Mouse (Mus musculus) right cerebral cortex, adult 2 months (tissue): ENCODE results near the gene 3110082I17Rik.

Source experiments
- DNase-seq, 2 experiments: peaks; one replicate each; pipeline ENCODE4 v3.0.0; 2021 to 2022; ENCODE audit warnings: low spot score in 2 of 2

Gene 3110082I17Rik

GRCm38 (mm10) chr5:139453031-139453430, 7.3 kb downstream of the 3110082I17Rik start:
- no peak for DNase-seq

GRCm38 (mm10) chr5:139449926-139450325, 10.4 kb downstream of the 3110082I17Rik start:
- no peak for DNase-seq

GRCm38 (mm10) chr5:139449161-139449791, 11.1 kb downstream of the 3110082I17Rik start:
- no peak for DNase-seq

GRCm38 (mm10) chr5:139448025-139448424, 12.3 kb downstream of the 3110082I17Rik start:
- DNase-seq, result peak in 1 of 2 experiments; percentile 49

DNA sequence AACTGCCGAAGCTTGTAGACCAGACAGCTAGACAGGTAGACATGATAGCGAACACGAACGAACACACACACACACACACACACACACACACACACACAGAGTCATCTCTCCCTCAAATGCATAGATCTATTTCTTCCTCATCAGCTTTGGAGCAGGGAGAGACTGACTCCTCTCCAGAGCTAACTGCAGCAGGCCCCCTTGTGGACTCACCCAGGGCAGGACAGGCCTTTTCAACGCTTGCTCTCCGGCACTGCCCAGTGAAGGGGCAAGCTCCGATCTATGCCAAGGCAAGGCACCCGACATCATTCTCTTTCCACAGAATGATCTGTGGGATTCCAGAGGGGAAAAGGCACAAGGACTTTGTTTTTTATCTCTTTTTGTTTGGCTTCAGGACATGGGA, 15.1 kb downstream of the 3110082I17Rik start:
- no peak for DNase-seq

DNA sequence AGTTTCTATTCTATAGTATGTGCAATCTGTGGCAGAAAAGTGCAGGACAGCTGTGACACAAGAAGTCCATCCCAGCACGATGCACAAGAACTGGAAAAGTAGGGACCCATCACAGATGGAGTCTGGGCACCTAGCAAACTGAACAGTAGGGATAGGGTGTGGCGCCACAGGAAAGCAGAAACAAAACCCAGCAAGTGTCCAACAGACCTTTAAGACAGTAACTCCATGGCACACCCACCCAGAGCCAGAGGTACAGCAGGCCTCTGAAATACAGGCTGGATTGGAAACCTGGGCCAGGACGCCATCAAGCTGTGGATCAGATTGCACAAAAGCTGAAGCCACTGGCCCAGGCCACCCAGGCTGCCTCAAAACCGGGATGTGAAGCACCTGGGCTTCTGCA, 17.4 kb downstream of the 3110082I17Rik start:
- DNase-seq, result no peak

DNA sequence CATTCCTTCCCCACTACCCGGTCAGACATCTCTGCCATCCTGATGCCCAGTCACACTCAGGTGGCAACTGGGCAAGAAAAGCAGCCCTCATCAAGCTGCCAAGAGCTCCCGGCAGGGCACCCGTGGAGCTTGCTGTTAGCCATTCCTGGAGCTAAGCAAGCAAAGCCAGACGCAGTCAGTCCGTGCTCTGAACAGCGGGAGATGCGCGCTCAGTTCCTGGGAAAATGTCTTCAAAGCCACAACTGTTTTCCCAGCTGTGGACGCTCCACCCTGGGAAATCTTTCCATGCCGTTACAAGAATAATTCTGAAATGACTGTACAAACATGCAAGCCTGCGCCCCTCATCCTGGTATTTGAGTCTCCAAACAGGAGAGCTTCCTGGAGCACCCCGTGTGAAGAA, 17.9 kb downstream of the 3110082I17Rik start:
- DNase-seq, result no peak

GRCm38 (mm10) chr5:139441726-139442018, 18.7 kb downstream of the 3110082I17Rik start:
- no peak for DNase-seq

DNA sequence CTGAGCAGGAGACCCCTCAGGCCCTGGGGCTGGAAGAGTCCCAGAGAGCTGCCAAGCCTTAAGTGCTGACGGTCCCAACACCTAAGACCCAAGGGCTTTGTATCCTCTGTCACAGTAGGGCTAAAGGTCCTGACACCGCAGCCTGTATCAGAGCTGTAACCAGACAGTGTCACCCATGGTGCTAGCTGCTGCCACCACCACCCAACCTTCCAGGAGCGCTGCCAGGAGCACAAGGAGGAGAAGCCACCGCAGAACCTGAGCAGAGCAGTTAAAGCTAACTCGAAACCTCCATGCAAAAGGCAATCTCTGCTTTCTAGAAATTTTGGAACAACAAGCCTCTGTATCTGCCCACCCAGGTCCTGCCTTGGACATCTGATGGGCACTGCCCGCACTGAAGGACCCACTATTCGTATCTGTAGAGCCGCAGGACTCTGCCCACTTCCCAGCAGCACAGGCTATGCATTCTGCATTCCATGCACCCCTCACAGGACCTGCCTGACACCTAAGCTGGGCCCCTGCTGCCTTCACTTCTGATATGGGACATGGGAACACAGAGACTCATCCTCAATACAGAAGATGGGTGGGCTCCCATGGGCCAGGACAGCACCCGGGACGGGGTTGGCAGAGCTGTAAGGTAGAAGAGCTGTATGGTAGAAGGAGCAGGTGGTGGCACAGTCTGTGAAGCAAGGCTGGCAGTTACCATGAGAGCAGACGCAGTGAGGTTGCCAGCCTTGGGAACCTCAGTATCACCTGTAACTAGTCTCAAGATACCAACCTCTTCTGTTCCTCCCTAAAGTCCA, 19.2 kb downstream of the 3110082I17Rik start:
- no peak for DNase-seq

- no peak for DNase-seq
Measured at GRCm38 (mm10) chr5:139440451-139440850, 19.9 kb downstream of the 3110082I17Rik start.

GRCm38 (mm10) chr5:139438440-139438839, 21.9 kb downstream of the 3110082I17Rik start:
- DNase-seq, result no peak

DNA sequence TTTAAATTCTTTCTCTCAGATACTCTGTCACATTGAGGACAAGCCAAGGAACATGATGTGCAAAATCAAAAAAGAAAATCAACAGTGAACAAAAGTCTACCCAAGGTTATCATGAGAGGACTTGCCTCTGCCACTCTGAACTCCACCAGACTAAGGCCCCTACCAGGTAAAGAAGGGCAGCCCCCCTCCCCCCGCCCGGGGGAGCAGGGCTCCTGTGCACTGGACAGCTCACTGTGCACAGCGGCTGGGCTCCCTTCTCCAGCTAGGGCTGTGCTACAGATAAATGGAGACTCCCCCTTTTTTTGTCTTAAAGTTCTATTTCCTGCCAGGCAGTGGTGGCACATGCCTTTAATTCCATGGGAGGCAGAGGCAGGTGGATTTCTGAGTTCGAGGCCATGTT, 22.6 kb downstream of the 3110082I17Rik start:
- DNase-seq, result no peak

DNA sequence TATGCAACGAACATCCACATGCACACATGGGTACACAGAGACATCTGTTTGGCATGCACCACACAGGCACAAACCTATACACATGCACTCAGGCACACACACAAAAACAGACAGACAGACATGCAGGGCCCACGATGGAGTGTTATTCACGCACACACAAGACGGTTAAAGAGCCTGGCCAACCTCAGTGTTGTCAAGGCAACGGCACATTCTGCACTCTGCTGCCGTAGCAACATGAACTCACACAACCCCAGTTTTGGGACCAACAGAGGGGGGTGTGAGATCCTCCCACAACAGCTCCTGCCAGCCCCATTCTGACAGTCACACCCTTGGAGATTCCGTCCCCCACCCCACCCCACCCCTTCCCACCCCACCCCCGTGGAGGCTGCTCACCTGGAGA, 25.4 kb downstream of the 3110082I17Rik start:
- DNase-seq, result peak; percentile 68 to 85

DNA sequence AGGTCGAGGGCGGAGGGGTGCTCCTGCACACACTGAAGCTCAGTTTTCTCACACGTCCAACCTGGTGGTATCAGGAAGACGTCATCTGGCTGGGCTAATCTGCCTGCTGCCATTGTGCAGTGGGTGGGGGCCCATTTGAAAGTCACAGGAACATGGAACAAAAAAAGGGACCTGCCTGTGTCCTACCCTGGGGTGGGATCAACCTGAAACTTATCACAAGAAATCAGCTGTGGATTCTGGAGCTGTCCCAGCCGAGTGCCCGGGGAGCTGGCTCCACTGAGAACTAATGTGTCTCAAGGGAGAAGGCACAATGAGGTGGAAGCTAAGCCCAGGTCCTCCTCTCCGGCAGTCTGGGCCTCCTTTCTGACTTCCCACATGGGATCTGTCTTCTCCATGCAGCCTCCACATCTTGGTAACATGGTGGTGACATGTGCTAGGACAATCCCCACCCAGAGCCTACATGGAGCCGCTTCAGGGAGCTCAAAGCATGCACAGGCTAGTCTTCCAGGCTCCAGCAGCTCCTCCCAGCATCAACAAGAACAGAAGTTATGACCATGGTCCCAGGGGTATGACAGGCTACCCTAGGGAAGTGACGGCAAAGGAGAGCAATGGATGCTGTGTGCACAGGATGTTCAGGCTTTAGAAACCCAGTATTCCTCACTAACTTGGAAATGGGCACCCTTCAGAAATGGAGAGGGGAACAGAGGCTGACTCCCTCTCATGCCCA, 26.3 kb downstream of the 3110082I17Rik start:
- no peak for DNase-seq

- DNase-seq, result no peak
Measured at GRCm38 (mm10) chr5:139432747-139433508, 27.4 kb downstream of the 3110082I17Rik start.

- no peak for DNase-seq
Measured at GRCm38 (mm10) chr5:139432333-139432732, 28.0 kb downstream of the 3110082I17Rik start.

GRCm38 (mm10) chr5:139429818-139430341, 30.4 kb downstream of the 3110082I17Rik start:
- peak in 1 of 2 experiments; percentile 53 for DNase-seq

GRCm38 (mm10) chr5:139427989-139428388, 32.3 kb downstream of the 3110082I17Rik start:
- DNase-seq, result no peak

DNA sequence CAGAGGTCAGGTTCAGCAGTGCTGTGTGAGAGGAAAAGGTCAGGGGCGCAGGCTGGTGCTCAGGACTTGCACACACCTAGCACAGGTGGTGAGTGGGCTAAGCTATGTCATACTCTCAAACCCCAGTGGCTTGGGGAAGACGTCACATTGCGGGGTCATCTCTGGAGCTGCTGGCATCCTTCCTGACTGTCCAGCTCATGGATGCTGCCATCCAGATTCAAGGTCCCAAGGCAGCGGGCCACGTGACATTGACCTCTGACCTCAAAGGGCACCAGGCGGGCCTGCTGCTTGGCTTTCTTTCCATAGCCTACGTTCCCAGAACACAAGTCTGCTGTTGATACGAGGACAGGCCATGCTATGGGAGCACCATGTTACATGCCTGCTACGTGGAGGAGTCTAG, 33.3 kb downstream of the 3110082I17Rik start:
- DNase-seq, result no peak

DNA sequence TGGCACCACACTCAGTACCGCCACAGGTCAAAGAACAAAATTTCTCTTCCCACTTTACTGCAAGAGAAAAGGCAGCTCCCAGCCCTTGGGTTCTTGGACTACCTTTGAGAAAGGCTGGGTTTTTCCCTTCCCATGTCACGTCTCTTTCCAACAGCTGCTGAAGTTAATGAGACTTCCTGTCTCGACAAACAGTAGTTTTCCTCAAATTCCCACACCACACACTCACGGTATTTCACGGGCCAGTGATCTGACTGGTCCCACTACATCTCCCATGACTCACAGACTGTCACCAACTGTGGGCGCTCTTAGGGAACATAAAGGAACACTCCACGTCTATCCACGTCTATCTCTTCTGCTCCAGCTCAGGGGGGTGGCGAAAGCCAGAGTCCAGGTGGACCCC, 35.1 kb downstream of the 3110082I17Rik start:
- DNase-seq, result no peak

DNA sequence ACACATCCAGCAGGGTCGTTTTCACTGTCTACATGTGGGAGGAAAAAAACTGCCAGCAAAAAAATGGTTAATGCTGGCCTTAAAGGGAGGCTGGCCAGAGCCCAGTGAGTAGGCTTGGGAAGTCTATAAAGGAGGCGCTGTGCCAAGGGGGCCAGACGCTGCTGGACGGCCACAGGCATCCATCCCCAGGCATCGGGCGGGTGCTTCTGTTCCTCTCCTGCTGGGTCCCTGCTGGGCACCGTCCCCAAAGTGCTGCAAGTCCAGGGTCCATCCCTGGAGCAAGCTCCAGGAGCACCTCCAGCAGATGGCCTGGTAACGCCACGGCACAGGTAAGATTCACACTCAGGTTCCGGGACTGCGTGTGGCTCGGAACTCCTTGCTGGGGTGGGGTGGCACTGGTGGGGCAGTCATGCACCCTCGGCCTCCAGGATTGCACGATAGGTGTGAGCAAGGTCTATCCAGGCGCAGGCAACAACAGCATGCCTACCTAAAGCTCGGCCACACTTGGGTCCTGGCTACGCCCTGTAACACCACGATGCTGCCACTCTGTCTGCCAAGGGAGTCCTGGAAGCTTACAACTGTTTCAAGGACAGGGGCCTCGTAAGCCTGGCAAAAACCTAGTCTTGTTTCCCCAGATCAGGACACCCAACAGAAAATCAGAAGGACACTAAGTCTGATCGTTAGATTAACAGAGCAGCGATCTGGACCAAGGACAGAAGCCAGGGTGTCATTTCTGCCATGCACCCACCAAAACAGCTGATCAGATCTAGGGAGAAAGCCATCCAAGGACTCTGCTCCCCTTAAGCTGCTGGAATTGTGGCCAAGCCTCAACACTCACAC, 37.1 kb downstream of the 3110082I17Rik start, which contains the start of gene Gper1:
TSS of gene Gper1 (plus strand) at position 126 of the 840 bp plus-strand sequence.
- DNase-seq, result no peak
